Mouse (Mus musculus) CD4-positive naive resting alpha-beta T cell, adult 57 days (primary cell): ENCODE data around the gene Abcg1. TPM values are rescaled to one million over a fixed set of nuclear protein-coding genes. Genes with fewer than 3 reads are reported as not detected.

Source experiments
- total RNA-seq: library from RNA; stranded (reverse); gene quantifications from one replicate; pipeline ENCODE4 v1.2.4, GENCODE M21; 2023

Gene Abcg1
- total RNA-seq: 147 TPM

GRCm38 (mm10) chr17:31057151-31057890 lies at the start of gene Abcg1:
Gene Abcg1, plus strand, starts transcription at chr17:31057675.

GRCm38 (mm10) chr17:31129452-31129851 lies 72.0 kb downstream of the Abcg1 start, which contains the start of gene Tff3:
Gene Tff3, minus strand, starts transcription at chr17:31129646.

GRCm38 (mm10) chr17:31144040-31145037 lies 86.9 kb downstream of the Abcg1 start, which contains the start of gene Tff2:
Gene Tff2, minus strand, starts transcription at chr17:31144282.

GRCm38 (mm10) chr17:31165127-31165526 lies 107.7 kb downstream of the Abcg1 start, which contains the start of gene Tff1:
Gene Tff1, minus strand, starts transcription at chr17:31165277.

Other genes with a start within 250 kb of the Abcg1 start
- not detected for gene Glp1r, start 155.9 kb upstream of the Abcg1 start, total RNA-seq
- gene Umodl1, start 103.0 kb upstream of the Abcg1 start, total RNA-seq: not detected
- not detected for gene Tff3, start 72.0 kb downstream of the Abcg1 start, total RNA-seq
- gene Tff2, start 86.6 kb downstream of the Abcg1 start, total RNA-seq: not detected
- not detected for gene Tff1, start 107.6 kb downstream of the Abcg1 start, total RNA-seq
- gene Tmprss3, start 141.3 kb downstream of the Abcg1 start, total RNA-seq: 0.24 TPM
- gene Ubash3a, start 150.2 kb downstream of the Abcg1 start, total RNA-seq: 88.2 TPM
- not detected for gene Rsph1, start 219.7 kb downstream of the Abcg1 start, total RNA-seq
- 80.9 TPM for gene Slc37a1, start 229.1 kb downstream of the Abcg1 start, total RNA-seq